Mouse (Mus musculus): ENCODE measurements around the gene Vmn1r9.

- TF ChIP-seq EP300 (IDR thresholded peaks at IDR 0.05; ENCODE audit: low read depth) (no peak), CTCF (IDR thresholded peaks at IDR 0.05; ENCODE audit: low read depth) (no peak)
Measured at GRCm38 (mm10) chr6:57034674-57035073, 31.9 kb upstream of the Vmn1r9 start.
